Mouse (Mus musculus): ENCODE measurements around the gene Ormdl3. TPM values are rescaled to one million over a fixed set of nuclear protein-coding genes. Genes with fewer than 3 reads are reported as not detected.

The Ormdl3 gene
- total RNA-seq, 2 experiments from 2014 or later = 45.9 to 47.9 TPM

DNA sequence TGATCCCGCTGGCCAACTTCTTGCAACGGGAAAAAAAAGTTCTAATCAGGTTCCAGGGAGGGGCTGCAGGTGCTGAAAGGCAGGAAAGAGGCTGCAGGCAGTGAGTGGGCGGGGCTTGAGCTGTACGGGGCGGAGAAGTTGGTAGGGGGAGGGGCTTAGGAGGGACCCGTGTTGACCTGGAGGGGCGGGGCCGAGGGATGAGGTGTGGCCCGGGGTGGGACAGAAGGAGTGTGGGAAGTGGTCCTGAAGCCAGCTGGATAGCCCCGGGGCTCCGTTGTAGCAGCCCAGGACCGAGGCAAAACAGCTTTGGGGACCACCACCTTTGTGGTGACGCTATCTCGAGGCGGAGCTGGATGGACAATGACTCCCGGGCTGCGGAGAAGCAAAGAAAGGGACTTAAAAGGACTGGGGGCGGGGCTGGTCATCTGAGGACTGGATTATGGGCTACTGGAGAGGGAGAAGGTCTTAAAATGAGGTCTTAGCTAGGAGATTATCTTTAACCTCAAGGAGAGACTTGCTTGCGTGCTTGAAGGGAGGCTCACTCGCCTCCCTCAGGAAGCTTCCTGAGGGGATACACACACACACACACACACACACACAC, 15.0 kb upstream of the Ormdl3 start:
- intact Hi-C loops (cut with DNase I) = no loop called here
- DNase-seq (ENCODE audit: extremely low spot score in 1 of 2, low spot score in 2 of 2) = no peak
- TF ChIP-seq CTCF (IDR thresholded peaks at IDR 0.05) = no peak
- no peak overlapping the region for H3K27ac ChIP-seq
- no peak overlapping the region for H3K4me3 ChIP-seq

DNA sequence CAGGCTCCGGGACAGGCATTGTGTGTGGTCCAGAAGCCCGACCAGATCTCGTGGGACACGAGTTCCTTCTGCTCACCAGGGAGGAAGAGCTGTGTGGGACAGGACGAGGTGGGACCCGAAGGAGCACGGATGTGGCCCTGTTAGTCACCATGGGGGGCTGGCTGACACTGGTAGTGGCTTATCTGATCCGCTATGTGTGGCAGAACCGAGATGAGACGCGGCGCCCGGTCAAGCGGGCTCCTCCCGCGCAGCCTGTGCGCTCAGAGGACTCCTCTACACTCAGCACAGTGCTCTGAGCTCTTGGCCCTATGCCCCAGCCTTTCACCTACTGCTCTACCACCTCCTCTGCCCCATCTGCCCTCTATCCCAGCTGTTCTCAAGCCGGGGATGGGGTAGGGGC, 12.1 kb upstream of the Ormdl3 start:
- Histone ChIP-seq H3K4me3 (no peak overlapping the region), H3K27ac (no peak overlapping the region)
- intact Hi-C loops (cut with DNase I) = no loop called here
- DNase-seq (ENCODE audit: extremely low spot score in 1 of 2, low spot score in 2 of 2) = no peak
- TF ChIP-seq CTCF (IDR thresholded peaks at IDR 0.05) = no peak

DNA sequence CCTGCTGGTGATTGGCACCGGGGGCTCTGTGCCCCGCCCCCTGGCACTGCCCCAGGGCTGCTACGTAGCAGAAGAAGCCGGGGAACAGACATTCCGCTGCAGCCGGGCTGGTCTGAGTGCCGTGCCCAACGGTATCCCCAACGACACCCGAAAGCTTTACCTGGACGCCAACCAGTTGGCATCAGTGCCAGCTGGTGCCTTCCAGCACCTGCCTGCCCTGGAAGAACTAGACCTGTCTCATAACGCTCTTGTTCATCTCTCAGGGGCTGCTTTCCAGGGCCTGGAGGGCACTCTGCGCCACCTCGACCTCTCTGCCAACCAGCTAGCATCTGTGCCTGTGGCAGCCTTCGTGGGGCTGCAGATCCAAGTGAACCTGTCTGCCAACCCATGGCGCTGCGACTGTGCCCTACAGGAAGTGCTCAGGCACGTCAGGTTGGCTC, 11.7 kb upstream of the Ormdl3 start:
- H3K4me3 ChIP-seq = no peak overlapping the region
- intact Hi-C loops (cut with DNase I) = no loop called here
- no peak for DNase-seq (ENCODE audit: extremely low spot score in 1 of 2, low spot score in 2 of 2)
- no peak for TF ChIP-seq CTCF (IDR thresholded peaks at IDR 0.05)
- H3K27ac ChIP-seq = no peak overlapping the region

DNA sequence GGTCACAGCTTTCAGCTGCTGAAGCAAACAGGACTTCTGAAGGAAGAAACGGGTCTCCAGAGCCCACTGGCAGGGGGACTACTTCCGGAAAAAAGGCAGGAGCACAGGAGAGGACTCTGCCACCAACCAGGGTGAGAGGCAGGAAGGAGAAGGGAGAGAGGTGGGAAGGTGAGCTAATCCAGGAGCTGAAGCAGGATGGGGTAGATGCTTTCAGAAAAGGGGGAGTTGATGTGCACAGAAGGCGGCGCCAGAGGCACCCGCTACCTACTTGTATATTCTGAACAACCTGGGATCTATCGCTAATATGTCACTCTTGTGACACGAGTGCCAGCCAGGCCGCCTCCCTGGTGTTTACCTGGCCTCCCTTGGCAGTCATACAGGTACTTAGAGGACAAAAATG, 10.8 kb upstream of the Ormdl3 start, which contains the start of gene Lrrc3c:
Lrrc3c (plus strand) TSS at position 301 of the 400 bp plus-strand sequence.
- DNase-seq (ENCODE audit: extremely low spot score in 1 of 2, low spot score in 2 of 2) = no peak
- Histone ChIP-seq H3K4me3 (no peak within 1 kb of the TSS), H3K27ac (no peak within 1 kb of the TSS)
- intact Hi-C loops (cut with DNase I) = no loop called here
- TF ChIP-seq CTCF (IDR thresholded peaks at IDR 0.05) = no peak

DNA sequence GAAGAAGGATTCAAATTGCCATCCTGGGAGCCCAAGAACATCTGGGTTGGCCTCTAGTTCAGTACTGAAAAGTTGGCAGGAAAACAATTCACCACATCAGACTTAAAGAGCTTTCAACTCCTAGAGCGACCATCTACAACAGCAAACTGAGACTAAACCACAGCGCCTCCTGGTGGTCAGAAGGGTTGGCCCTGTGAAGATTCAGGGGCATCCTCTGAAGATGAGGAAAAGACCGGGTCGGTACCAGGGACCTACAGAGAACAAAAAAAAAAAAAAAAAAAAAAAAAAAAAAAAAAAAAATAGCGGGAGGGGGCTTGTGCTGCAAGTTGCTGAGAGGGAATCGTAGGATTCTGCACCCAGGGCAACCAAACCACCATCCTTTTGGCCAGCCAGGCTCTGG, 10.2 kb upstream of the Ormdl3 start:
- Histone ChIP-seq H3K27ac (no peak overlapping the region), H3K4me3 (no peak overlapping the region)
- intact Hi-C loops (cut with DNase I) = no loop called here
- peak; percentile 57 for TF ChIP-seq CTCF (IDR thresholded peaks at IDR 0.05)
- no peak for DNase-seq (ENCODE audit: extremely low spot score in 1 of 2, low spot score in 2 of 2)

DNA sequence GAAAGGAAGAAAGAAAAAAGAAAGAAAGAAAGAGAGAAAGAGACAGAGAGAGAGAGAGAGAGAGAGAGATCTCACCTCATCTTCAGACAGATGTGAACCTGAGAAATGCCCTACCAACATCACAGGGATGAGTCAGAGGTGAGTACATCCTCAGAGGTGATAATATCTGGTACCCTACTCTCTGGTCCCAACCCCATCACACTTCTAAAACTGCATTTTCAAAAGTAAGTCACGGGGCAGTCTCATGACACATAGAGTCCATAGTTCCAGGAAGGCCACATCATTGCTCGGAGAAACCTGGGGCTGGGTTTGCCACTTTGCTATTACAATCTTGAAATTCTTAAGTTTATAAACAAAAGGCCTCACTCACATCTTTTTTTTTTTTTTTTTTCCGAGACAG, 8.8 kb upstream of the Ormdl3 start:
- no peak overlapping the region for H3K4me3 ChIP-seq
- no peak for TF ChIP-seq CTCF (IDR thresholded peaks at IDR 0.05)
- H3K27ac ChIP-seq = no peak overlapping the region
- intact Hi-C loops (cut with DNase I) = no loop called here
- no peak for DNase-seq (ENCODE audit: extremely low spot score in 1 of 2, low spot score in 2 of 2)

DNA sequence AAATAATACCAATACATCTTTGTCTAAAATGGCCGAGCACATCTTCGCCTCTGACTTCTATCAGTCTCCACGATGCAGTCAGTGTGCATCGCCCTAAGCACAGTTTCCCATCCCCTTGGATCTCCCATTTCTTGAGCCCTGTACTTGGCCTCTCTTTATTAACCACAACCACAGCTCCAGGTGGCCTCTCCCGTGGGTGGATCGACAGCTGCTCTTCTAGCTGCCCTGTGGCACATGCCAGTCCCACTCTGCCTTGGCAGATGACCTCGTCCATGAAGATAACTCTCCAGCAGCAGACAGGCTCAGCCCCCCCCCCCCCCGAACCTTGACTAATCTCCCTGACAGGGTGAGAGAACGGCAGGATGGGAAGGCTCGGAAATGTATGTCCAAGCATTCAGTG, 8.3 kb upstream of the Ormdl3 start:
- intact Hi-C loops (cut with DNase I) = no loop called here
- no peak for TF ChIP-seq CTCF (IDR thresholded peaks at IDR 0.05)
- Histone ChIP-seq H3K27ac (no peak overlapping the region), H3K4me3 (no peak overlapping the region)
- no peak for DNase-seq (ENCODE audit: extremely low spot score in 1 of 2, low spot score in 2 of 2)

DNA sequence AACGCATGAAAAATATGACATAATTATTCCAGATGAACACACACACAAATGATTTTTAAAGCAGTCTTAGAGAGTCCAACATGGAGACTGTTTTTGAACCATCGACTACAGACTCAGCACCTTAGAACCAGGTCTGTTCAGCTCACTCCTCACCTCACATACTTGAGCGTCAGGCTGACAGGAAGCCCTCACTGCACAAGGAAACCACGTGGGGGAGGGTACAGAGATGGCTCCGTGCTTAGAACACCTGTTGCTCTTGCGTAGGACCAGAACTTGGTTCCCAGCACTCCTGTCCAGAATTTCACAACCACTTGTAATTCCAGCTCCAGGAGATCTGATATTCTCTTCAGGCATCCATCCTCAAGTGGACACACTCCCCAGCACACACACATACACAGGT, 7.9 kb upstream of the Ormdl3 start:
- intact Hi-C loops (cut with DNase I) = no loop called here
- Histone ChIP-seq H3K27ac (no peak overlapping the region), H3K4me3 (no peak overlapping the region)
- no peak for TF ChIP-seq CTCF (IDR thresholded peaks at IDR 0.05)
- DNase-seq (ENCODE audit: extremely low spot score in 1 of 2, low spot score in 2 of 2) = no peak

DNA sequence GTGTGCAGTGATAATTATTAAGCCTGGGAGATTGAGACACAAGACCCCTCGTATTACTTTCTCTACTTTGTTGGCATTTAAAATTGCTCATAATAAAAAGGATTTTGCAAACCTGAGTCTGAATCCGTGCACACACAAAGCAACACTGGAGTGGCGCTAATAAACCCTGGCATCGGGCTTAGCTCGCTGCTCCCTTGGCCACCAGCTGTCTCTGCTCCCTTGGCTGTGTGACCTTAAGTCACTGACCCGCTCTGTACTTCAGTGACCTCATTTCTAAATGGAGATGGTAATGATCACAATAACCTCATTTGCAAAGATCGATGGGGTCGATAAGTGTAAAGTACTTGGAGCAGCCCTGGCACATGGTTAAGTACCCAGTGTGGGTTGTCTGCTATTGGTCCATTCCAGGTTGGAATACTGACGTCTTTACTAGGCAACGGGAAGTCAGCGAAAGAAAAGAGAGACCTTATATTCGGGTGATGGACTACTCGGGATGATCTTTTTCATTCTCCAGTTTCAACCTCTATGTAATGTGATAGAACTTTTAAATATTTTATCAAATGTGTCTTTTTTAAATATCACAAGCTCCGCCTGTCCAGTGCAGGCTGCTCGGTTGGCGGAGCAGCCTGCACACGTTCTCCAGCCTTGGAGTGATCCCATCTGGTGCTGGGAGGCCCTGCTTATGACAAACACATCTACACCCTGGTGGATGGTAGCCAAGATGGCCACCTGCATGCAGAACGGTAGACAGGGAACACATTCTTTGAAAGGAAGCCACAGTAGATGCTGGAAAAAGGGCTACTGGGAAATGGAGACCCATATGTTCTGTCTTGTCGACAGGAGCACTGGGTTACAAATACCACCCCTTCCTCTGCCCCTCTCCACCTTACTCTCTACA, 3.6 kb upstream of the Ormdl3 start:
- no peak overlapping the region for H3K4me3 ChIP-seq
- DNase-seq (ENCODE audit: extremely low spot score in 1 of 2, low spot score in 2 of 2) = no peak
- no peak overlapping the region for H3K27ac ChIP-seq
- TF ChIP-seq CTCF (IDR thresholded peaks at IDR 0.05) = no peak
- intact Hi-C loops (cut with DNase I) = no loop called here

DNA sequence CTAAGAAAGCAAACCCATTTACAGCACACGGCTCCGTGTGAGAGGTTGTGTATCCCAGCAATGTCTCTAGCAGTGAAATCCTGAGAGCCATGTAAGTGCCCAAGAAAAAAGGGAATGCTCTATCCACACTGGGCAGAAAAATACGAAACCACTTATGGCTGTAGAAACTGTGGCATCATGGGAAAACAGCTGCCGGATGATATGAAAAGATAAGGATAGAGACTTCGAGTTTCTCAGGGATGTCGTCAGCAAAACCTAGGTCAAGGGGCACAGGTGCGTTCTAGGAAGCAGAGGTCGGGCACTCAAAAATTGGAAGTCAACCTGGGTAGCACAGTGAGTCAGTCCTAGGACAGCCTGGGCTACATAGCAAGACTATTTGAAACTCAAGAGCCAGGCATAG, 2.1 kb upstream of the Ormdl3 start:
- intact Hi-C loops (cut with DNase I) = loop anchor here (5.0 kb wide), 1 partner anchor 232 kb away; the partner anchor contains the start of gene Stard3
- TF ChIP-seq CTCF (IDR thresholded peaks at IDR 0.05) = no peak
- DNase-seq (ENCODE audit: extremely low spot score in 1 of 2, low spot score in 2 of 2) = no peak
- Histone ChIP-seq H3K27ac (no peak overlapping the region), H3K4me3 (no peak overlapping the region)

DNA sequence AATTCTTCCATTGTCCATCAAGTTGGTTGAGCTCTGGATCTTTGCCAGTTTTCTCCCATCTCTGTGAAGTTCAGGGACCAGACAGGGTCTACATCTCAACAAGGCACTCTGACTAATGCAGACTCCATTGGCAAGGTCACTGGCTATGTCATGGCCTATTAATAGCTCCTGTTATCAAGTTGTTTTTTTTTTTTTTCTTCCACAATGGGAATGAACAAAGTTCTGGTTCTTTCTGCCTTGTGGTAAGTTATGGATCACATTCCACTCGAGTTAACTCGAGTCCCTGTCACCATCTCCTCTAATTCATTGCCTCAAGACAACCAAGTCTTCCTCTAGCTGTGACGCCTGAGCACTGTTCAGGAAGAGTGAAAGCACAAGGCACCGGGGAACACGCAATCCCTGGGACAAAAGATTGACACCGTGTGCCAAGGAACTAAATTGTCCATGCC, 1.7 kb upstream of the Ormdl3 start:
- DNase-seq (ENCODE audit: extremely low spot score in 1 of 2, low spot score in 2 of 2) = no peak
- no peak overlapping the region for H3K4me3 ChIP-seq
- no peak for TF ChIP-seq CTCF (IDR thresholded peaks at IDR 0.05)
- intact Hi-C loops (cut with DNase I) = loop anchor here (5.0 kb wide), 1 partner anchor 232 kb away; the partner anchor contains the start of gene Stard3
- no peak overlapping the region for H3K27ac ChIP-seq
